Mouse (Mus musculus): Measurements from ENCODE around the gene B3gnt9.

The B3gnt9 gene

GRCm38 (mm10) chr8:105282239-105282638 is 27.3 kb upstream of the B3gnt9 start:
- DNase-seq (ENCODE audit: low spot score in 2 of 2) = no peak

GRCm38 (mm10) chr8:105281821-105282220 is 26.9 kb upstream of the B3gnt9 start:
- DNase-seq (ENCODE audit: low spot score in 2 of 2) = no peak

GRCm38 (mm10) chr8:105280567-105280966 is 25.6 kb upstream of the B3gnt9 start:
- no peak for DNase-seq (ENCODE audit: low spot score in 2 of 2)

- DNase-seq (ENCODE audit: low spot score in 2 of 2) = peak; percentile 70
Measured at GRCm38 (mm10) chr8:105278911-105279334, 24.0 kb upstream of the B3gnt9 start.

- DNase-seq (ENCODE audit: low spot score in 2 of 2) = peak in 1 of 2 experiments; percentile 7
Measured at GRCm38 (mm10) chr8:105276292-105277120, 21.6 kb upstream of the B3gnt9 start.

- no peak for DNase-seq (ENCODE audit: low spot score in 2 of 2)
Measured at GRCm38 (mm10) chr8:105275840-105276239, 20.9 kb upstream of the B3gnt9 start, which contains the start of gene Nol3. TSS of gene Nol3 (plus strand) at chr8:105276140.

GRCm38 (mm10) chr8:105275387-105275786 is 20.4 kb upstream of the B3gnt9 start:
- DNase-seq (ENCODE audit: low spot score in 2 of 2) = no peak

GRCm38 (mm10) chr8:105270916-105271186 is 15.9 kb upstream of the B3gnt9 start:
- no peak for DNase-seq (ENCODE audit: low spot score in 2 of 2)

- no peak for DNase-seq (ENCODE audit: low spot score in 2 of 2)
Measured at GRCm38 (mm10) chr8:105270101-105270915, 15.4 kb upstream of the B3gnt9 start.

- DNase-seq (ENCODE audit: low spot score in 2 of 2) = no peak
Measured at GRCm38 (mm10) chr8:105269461-105269947, 14.6 kb upstream of the B3gnt9 start, which contains the start of gene Hsf4. TSS of gene Hsf4 (plus strand) at chr8:105269801.

- no peak for DNase-seq (ENCODE audit: low spot score in 2 of 2)
Measured at GRCm38 (mm10) chr8:105269075-105269458, 14.1 kb upstream of the B3gnt9 start.

- DNase-seq (ENCODE audit: low spot score in 2 of 2) = peak; percentile 75 to 77
Measured at GRCm38 (mm10) chr8:105268342-105269074, 13.6 kb upstream of the B3gnt9 start.

GRCm38 (mm10) chr8:105266775-105267174 is 11.8 kb upstream of the B3gnt9 start:
- DNase-seq (ENCODE audit: low spot score in 2 of 2) = no peak

- DNase-seq (ENCODE audit: low spot score in 2 of 2) = no peak
Measured at GRCm38 (mm10) chr8:105265128-105265527, 10.2 kb upstream of the B3gnt9 start.

- DNase-seq (ENCODE audit: low spot score in 2 of 2) = no peak
Measured at GRCm38 (mm10) chr8:105264024-105264982, 9.3 kb upstream of the B3gnt9 start, which contains the start of the genes Tradd and Fbxl8. TSS of gene Tradd (minus strand) at chr8:105264609. TSS of gene Fbxl8 (plus strand) at chr8:105264648.

- no peak for DNase-seq (ENCODE audit: low spot score in 2 of 2)
Measured at GRCm38 (mm10) chr8:105263244-105263912, 8.4 kb upstream of the B3gnt9 start.

- no peak for DNase-seq (ENCODE audit: low spot score in 2 of 2)
Measured at GRCm38 (mm10) chr8:105261326-105261980, 6.5 kb upstream of the B3gnt9 start.

GRCm38 (mm10) chr8:105260371-105261099 is 5.6 kb upstream of the B3gnt9 start:
- no peak for DNase-seq (ENCODE audit: low spot score in 2 of 2)
